Mouse (Mus musculus): ENCODE results near the gene Magi3. TPM values are rescaled to one million over a fixed set of nuclear protein-coding genes. Genes with fewer than 3 reads are reported as not detected.

Magi3 gene
- 7.0 and 11.3 TPM in 2 replicates for polyA plus RNA-seq (2015; fragmentation: Nextera tagmentation; extraction: Ambion mirVana)

- no peaks in the 10 kb centered on the region for H3K27me3 ChIP-seq (replicated peaks; ENCODE audit: insufficient read depth, low read length)
- H3K27ac ChIP-seq (ENCODE audit: low read length) = peak within 1 kb of the TSS; percentile 95
- no peaks in the 10 kb centered on the region for H3K9me3 ChIP-seq (ENCODE audit: low read length)
- H3K4me2 ChIP-seq (replicated peaks; ENCODE audit: low read depth, low read length) = peak within 1 kb of the TSS; percentile 78
- peak within 1 kb of the TSS; percentile 76 for H3K9ac ChIP-seq (replicated peaks; ENCODE audit: low read depth)
- WGBS = under 1% methylated on average over 40 of the region's 46 CpGs
- peak; percentile 36 for TF ChIP-seq EP300 (IDR thresholded peaks at IDR 0.05)
- TF ChIP-seq CTCF (IDR thresholded peaks at IDR 0.05) = peak; percentile 56
- DNase-seq (ENCODE audit: low spot score) (peak; percentile 100), ATAC-seq (peak; percentile 98)
- no peaks in the 10 kb centered on the region; the same call in 1 of the 2 replicates for H3K4me1 ChIP-seq (ENCODE audit: insufficient read depth, low read depth, low read length)
- H3K4me3 ChIP-seq (ENCODE audit: low read depth, low read length) = peak within 1 kb of the TSS; percentile 85
- H3K36me3 ChIP-seq (ENCODE audit: insufficient read depth, low read length) = no peaks in the 10 kb centered on the region
Measured at GRCm38 (mm10) chr3:104220295-104220965, at the start of gene Magi3. Magi3 (minus strand) TSS chr3:104220374.

- TF ChIP-seq EP300 (IDR thresholded peaks at IDR 0.05) = no peak
- TF ChIP-seq CTCF (IDR thresholded peaks at IDR 0.05) = no peak
- no peaks in the 10 kb centered on the region for H3K4me1 ChIP-seq (ENCODE audit: insufficient read depth, low read depth, low read length)
- DNase-seq (ENCODE audit: low spot score) (no peak), ATAC-seq (no peak)
- H3K27ac ChIP-seq (ENCODE audit: low read length) = no peak overlapping the region
- no peaks in the 10 kb centered on the region for H3K9me3 ChIP-seq (ENCODE audit: low read length)
- H3K27me3 ChIP-seq (replicated peaks; ENCODE audit: insufficient read depth, low read length) = no peaks in the 10 kb centered on the region
- H3K9ac ChIP-seq (replicated peaks; ENCODE audit: low read depth) = no peak overlapping the region
- WGBS = 77% methylated on average over 6 of the region's 6 CpGs
- no peak overlapping the region for H3K4me2 ChIP-seq (replicated peaks; ENCODE audit: low read depth, low read length)
- H3K36me3 ChIP-seq (ENCODE audit: insufficient read depth, low read length) = no peaks in the 10 kb centered on the region
- no peak overlapping the region for H3K4me3 ChIP-seq (ENCODE audit: low read depth, low read length)
Measured at GRCm38 (mm10) chr3:104264530-104265145, 44.5 kb upstream of the Magi3 start.

- Histone ChIP-seq H3K9me3 (ENCODE audit: low read length) (no peaks in the 10 kb centered on the region), H3K36me3 (ENCODE audit: insufficient read depth, low read length) (no peaks in the 10 kb centered on the region), H3K4me3 (ENCODE audit: low read depth, low read length) (no peak overlapping the region), H3K27me3 (replicated peaks; ENCODE audit: insufficient read depth, low read length) (no peaks in the 10 kb centered on the region), H3K4me2 (replicated peaks; ENCODE audit: low read depth, low read length) (no peak overlapping the region), H3K27ac (ENCODE audit: low read length) (no peak overlapping the region), H3K9ac (replicated peaks; ENCODE audit: low read depth) (no peak overlapping the region), H3K4me1 (ENCODE audit: insufficient read depth, low read depth, low read length) (no peaks in the 10 kb centered on the region)
- 71% methylated on average over 5 of the region's 5 CpGs for WGBS
- DNase-seq (ENCODE audit: low spot score) (no peak), ATAC-seq (no peak)
- TF ChIP-seq EP300 (IDR thresholded peaks at IDR 0.05) (no peak), CTCF (IDR thresholded peaks at IDR 0.05) (no peak)
Measured at GRCm38 (mm10) chr3:104260221-104260620, 40.0 kb upstream of the Magi3 start.

- Histone ChIP-seq H3K27me3 (replicated peaks; ENCODE audit: insufficient read depth, low read length) (no peaks in the 10 kb centered on the region), H3K4me2 (replicated peaks; ENCODE audit: low read depth, low read length) (no peak overlapping the region), H3K4me3 (ENCODE audit: low read depth, low read length) (no peak overlapping the region), H3K9me3 (ENCODE audit: low read length) (no peaks in the 10 kb centered on the region), H3K9ac (replicated peaks; ENCODE audit: low read depth) (no peak overlapping the region), H3K4me1 (ENCODE audit: insufficient read depth, low read depth, low read length) (no peaks in the 10 kb centered on the region), H3K27ac (ENCODE audit: low read length) (no peak overlapping the region), H3K36me3 (ENCODE audit: insufficient read depth, low read length) (no peaks in the 10 kb centered on the region)
- no peak for ATAC-seq
- no peak for DNase-seq (ENCODE audit: low spot score)
- 78% methylated on average over 4 of the region's 4 CpGs for WGBS
- TF ChIP-seq EP300 (IDR thresholded peaks at IDR 0.05) = no peak
- no peak for TF ChIP-seq CTCF (IDR thresholded peaks at IDR 0.05)
Measured at GRCm38 (mm10) chr3:104259168-104259567, 39.0 kb upstream of the Magi3 start.

GRCm38 (mm10) chr3:104257041-104257440 is 36.9 kb upstream of the Magi3 start:
- no peaks in the 10 kb centered on the region for H3K27me3 ChIP-seq (replicated peaks; ENCODE audit: insufficient read depth, low read length)
- no peaks in the 10 kb centered on the region for H3K9me3 ChIP-seq (ENCODE audit: low read length)
- WGBS = 49% methylated on average over 3 of the region's 3 CpGs
- no peak overlapping the region for H3K9ac ChIP-seq (replicated peaks; ENCODE audit: low read depth)
- TF ChIP-seq CTCF (IDR thresholded peaks at IDR 0.05) (no peak), EP300 (IDR thresholded peaks at IDR 0.05) (no peak)
- ATAC-seq (no peak), DNase-seq (ENCODE audit: low spot score) (peak; percentile 24)
- no peak overlapping the region for H3K27ac ChIP-seq (ENCODE audit: low read length)
- no peaks in the 10 kb centered on the region for H3K4me1 ChIP-seq (ENCODE audit: insufficient read depth, low read depth, low read length)
- H3K36me3 ChIP-seq (ENCODE audit: insufficient read depth, low read length) = no peaks in the 10 kb centered on the region
- no peak overlapping the region for H3K4me2 ChIP-seq (replicated peaks; ENCODE audit: low read depth, low read length)
- H3K4me3 ChIP-seq (ENCODE audit: low read depth, low read length) = no peak overlapping the region

GRCm38 (mm10) chr3:104253760-104254159 is 33.6 kb upstream of the Magi3 start:
- no peak overlapping the region for H3K4me2 ChIP-seq (replicated peaks; ENCODE audit: low read depth, low read length)
- H3K9ac ChIP-seq (replicated peaks; ENCODE audit: low read depth) = no peak overlapping the region
- WGBS = 51% methylated on average over 3 of the region's 3 CpGs
- H3K4me1 ChIP-seq (ENCODE audit: insufficient read depth, low read depth, low read length) = no peaks in the 10 kb centered on the region
- H3K36me3 ChIP-seq (ENCODE audit: insufficient read depth, low read length) = no peaks in the 10 kb centered on the region
- ATAC-seq (peak; percentile 56), DNase-seq (ENCODE audit: low spot score) (peak; percentile 23)
- TF ChIP-seq CTCF (IDR thresholded peaks at IDR 0.05) (no peak), EP300 (IDR thresholded peaks at IDR 0.05) (peak; percentile 31; the same call in 1 of the 2 replicates)
- H3K27ac ChIP-seq (ENCODE audit: low read length) = no peak overlapping the region
- no peak overlapping the region for H3K4me3 ChIP-seq (ENCODE audit: low read depth, low read length)
- no peaks in the 10 kb centered on the region for H3K9me3 ChIP-seq (ENCODE audit: low read length)
- no peaks in the 10 kb centered on the region for H3K27me3 ChIP-seq (replicated peaks; ENCODE audit: insufficient read depth, low read length)

All from lung, postnatal 0 days (tissue).